Mouse (Mus musculus) liver, postnatal 0 days (tissue): ENCODE measurements around the gene Abcc12.

ENCODE experiments used
- CTCF ChIP-seq: sonication (generic); IDR thresholded peaks from 2 replicates; pipeline ENCODE4 v1.5.1; 2016; ENCODE audit warnings: antibody characterized with exemption, low read depth
- EP300 ChIP-seq: IDR thresholded peaks from 2 replicates; pipeline ENCODE4 v1.6.1; 2016; ENCODE audit warnings: antibody characterized with exemption, low read depth, mild to moderate bottlenecking

DNA sequence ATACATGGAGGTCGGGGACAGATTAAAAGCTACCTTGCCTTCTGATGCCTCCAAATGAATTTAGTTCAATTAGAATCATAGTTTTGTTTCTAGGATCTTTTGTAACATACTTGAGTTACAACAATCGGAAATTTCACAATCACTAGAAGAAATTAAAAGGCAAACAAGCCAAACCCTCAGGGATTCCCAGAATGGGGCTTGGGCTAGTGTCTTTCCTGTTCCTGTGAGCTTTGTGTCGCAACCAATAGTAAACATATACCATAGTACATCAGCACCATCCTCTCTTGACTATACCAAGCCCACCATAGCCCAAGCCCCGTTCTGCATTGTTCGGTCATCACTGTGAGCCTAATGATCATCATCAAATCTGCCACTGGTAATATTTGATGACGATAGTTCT lies 18.8 kb upstream of the Abcc12 start:
- TF ChIP-seq CTCF (no peak), EP300 (no peak)
